Mouse (Mus musculus) mesoderm, embryonic 11.5 days (tissue): Measurements from ENCODE around the gene Adcy1.
A peak's percentile ranks its signal among the peaks of the same experiment; 100 is the strongest.

ENCODE experiments used
- DNase-seq: peaks from one replicate; pipeline ENCODE4 v3.0.0-alpha.2; 2012; ENCODE audit warnings: low read depth, low spot score

Gene Adcy1

DNA sequence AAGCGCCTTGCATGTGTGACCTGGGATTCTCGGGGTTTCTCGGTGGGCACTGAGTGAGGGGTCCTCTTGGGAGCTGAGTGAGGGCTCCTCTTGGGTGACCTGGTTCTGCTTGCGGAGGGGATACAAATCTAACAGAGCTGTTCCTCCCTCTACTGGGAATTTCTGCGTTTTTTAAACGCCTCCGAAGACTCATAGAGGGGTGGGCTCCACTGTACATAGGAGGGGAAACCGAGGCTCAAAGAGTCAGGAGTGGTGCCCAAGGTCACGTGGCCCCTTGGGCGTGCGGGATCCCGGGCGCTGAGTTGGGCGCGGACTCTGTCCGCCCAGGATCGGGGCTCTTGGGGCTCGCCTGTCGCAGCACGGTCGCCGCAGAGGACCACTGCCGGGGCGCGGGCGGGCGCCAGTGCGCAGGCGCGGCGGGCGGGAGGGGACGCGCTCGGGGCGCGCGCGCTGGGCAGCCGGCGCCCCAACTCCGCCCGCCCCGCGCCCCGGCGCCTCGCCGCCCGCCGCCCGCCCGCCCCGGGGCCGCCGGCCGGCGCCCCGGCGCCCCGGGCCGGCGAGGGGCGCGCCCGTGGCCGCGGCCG lies at the start of gene Adcy1:
Adcy1 (plus strand) TSS at position 489 of the 584 bp plus-strand sequence.
- DNase-seq: peak; percentile 40

DNA sequence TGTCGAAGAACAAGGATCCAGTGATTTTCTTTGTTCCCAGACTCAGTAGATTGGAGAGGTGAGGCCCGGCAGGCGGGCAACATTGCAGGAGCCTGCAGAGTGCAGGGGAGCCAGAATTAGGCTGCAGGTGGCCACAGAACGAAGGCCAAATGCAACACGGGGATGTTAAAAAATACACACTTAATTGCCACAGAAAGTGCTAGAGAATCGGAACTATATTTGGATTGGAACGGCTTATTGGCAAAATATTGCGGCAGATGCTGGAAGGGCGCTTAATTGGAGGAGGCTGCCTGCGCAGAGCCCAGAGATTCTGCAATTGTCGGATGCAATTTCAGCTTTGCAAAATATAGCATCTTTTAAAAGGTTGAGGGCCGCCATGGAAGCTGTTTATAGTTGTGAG lies 46.4 kb upstream of the Adcy1 start:
- DNase-seq: no peak

DNA sequence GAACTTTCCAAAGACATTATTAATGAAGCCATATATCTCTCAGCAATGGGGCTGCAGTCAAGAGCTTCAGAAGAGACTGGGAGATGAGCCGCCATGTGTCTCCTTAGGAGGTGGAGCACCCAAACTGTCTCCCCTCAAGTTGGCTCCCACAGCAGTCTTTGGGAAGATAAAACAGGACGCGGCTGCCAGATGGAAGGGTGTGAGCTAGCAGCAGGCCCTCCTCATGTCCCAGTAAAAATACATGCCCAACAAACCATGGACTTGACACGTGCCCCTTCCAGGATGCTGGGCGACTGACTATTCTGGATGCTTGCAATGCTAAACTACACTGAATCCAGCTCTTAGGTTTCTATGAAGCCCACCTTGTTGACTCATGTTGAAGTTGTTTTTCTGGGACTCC lies 45.2 kb upstream of the Adcy1 start:
- DNase-seq: no peak

DNA sequence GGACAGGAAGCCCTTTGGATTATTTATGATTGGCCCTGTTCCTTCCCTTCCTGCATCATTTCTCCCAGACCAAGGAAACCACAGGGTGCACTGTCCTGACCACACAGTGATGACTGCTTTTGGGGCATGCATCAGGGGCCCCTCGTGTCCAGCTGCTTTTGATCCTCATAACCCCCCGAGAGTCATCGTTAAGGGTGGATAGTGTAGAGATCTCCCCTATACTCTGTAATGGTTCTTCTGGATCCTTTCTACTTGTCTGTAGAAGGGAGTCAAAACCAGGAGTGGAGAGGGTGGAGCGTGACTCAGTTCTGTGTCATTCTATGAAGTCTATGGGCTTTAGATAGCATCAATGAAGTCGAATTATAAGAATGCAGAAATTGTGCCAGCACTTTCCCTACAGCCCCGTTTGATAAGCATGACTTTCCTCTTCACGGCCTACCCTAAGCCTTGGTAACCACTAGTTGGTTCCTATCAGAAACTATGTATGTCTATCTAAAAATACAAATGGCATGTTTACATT lies 44.2 kb upstream of the Adcy1 start:
- DNase-seq: no peak

DNA sequence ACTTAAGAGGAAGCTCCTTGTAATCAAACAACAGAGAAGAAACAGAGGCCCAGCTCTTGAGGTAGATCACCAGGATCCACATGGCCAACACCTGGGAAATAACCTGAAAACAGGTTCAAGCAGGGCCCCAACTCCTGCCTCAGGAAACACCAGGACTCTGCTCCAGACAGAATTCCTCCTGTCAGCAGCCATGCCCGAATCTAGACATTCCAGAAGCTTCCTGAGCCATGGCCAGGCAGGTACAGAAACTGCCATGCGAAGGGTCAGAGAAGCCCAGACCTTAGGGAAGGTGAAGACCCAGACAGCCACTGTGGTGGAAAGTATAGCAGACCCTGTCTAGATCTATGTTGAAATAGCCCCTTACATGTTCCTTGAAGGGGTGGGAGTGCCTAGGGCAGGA lies 30.2 kb upstream of the Adcy1 start:
- no peak for DNase-seq

DNA sequence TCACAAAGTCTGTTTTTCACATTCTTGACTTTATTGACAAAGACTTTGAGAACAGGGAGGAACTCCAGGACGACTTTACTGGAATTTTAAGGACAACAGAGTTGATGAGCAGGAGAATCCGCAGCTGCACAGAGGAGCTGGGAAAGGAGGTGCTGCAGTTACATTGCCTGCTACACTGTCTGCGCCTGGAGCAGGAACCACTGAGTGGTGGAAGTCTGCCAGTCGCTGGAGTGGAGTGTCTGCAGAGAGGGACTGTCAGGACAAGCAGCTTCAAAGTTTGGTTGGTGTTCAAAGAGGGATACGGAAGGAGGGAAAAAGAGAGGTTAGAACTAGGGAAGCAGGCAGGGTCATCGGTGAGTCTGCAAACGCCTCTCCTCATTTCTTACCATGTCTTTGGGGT lies 23.6 kb upstream of the Adcy1 start:
- DNase-seq: no peak

DNA sequence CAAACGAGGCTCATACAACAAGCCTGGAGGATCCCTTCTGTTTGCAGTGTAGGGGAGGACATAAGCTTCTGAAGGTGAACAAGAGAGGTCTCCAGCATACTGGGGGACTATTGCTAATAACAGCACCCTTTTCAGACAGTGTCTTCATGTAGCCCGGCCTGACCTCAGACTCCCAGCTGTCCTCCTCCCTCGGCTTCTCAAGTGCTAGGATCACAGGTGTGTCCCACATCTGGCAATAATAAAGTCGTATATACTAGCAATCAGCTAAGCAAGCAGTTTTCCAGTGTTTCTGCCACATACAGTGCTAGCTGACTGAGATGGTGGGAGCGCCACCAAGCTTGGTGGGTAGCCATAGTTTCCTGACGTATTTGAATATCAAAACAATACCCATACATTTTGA lies 22.5 kb upstream of the Adcy1 start:
- no peak for DNase-seq

DNA sequence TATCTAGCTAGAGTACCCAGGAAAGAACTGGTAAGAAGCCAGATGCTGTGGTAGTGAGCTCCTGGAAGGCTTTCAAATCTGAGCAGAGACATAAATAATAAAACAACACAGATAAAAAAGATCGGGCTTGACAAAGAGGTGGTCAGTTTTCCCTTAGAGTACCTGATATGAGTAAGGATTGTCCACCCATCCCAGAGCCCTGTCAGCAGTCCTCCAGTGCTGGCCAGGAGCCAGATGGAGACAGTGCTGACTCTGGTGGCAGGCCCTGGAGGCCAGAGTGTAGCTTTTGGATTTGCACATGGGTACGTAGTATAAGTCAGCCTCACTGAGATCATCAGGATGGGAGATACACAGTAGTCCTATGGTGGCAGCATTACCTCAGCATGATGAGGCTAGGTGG lies 16.1 kb upstream of the Adcy1 start:
- DNase-seq: no peak

DNA sequence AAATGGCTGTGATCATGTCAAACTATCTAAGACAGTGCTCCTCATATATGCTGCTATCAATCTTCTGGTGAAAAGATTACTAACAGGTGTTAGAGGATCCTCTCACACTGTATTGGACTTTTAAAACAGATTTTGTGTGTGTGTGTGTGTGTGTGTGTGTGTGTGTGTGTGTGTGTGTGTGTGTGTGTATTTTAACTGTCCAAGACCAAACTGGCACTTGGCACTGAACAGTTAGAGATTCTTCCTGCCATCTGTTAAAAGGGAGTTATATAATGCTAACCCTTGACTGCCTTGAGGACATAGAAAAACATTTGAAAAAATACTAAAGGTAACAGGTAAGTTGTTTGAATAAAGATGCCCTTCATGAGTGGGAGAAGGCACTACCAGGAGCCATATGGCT lies 15.7 kb upstream of the Adcy1 start:
- DNase-seq: no peak

DNA sequence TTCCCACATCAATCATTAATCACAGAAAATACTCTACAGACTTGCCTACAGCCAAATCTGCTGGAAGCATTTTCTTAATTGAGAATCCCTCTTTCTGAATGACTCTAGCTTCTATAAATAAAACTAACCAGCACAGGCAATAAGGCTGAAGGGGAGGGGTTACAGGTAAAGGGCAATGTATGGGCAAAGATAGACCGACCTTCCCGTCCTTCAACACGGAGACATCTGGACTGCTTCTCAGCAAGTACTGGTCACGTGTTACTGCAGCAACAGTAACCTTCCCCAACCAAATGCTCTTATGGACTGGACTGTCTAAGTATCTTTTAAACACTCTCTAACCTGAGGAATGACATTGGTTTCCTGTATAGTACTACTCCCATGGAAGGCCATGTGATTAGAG lies 9.6 kb upstream of the Adcy1 start:
- DNase-seq: no peak

DNA sequence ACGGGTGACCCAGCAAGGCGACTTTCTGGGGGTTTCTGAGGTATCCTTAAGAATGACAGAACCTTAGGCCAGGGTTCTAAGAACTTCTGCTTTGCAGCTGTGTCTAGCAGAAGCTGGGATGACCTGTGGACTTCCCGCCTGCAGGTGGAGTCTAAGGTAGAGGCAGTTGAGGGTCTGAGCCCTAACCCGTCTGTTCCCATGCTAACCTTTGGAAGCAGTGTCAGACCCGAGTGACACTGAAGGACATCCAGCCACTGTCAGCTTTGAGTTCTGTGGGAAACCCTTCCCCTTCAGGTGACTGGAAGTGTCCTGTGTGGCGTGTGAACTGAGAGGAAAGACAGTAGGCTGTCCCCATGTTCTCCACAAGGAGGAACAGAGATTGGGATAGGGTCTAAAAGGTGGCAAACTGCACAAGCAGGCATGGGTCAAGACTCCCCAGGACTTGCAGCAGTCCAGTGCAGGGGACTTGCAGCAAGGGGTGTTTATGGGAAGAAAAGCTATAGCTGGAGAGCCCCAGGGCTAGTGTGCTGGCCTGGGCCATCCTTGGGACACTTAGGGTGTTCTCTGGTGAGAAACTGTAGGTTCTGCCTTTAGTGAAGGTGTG lies 8.5 kb upstream of the Adcy1 start:
- no peak for DNase-seq

DNA sequence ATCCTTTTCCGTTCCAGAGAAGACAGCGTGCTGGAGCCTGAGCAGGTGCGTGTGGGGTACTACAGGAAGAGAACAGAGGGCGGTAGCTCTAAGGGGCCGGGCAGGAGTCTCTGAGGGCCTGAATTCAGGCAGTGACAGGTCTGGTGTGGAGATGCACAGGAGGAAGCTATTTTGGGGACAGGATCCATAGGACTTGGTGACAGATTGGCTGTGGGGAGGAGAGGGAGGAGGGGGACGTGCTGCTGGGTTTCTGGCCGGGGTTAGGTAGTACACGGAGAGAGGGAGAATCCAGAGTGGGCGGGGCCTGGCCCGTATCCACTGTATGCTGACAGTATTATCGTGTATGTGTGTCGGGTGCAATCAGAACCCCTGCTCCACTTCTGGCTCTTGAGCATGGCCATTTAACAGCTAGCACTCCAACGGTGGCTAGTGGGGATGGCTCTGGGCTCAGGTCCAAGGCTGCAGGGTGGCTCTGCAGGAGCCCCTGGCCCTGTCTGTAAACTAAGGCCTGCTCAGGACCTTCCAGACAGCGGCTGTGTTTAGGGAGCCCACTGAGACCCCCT lies 7.8 kb upstream of the Adcy1 start:
- no peak for DNase-seq

DNA sequence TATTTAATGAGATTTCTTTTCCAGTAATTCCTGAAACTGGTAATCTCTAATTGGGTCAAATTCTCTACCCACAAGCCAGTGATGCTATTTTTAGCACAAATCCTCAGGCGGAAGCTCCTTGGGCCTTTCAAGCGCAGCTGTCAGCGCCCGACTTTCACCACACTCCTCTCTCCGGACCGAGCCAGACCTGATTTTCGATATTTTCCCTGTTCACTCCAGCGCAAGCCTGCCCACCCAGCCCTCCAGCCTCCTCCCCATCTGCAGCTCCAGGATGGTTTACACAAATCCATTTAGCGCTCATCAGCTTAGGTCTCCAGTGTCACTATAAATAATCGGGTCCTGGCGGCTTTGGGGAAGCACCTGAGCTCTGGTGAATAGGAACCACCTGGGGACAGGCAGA lies 7.2 kb upstream of the Adcy1 start:
- no peak for DNase-seq

DNA sequence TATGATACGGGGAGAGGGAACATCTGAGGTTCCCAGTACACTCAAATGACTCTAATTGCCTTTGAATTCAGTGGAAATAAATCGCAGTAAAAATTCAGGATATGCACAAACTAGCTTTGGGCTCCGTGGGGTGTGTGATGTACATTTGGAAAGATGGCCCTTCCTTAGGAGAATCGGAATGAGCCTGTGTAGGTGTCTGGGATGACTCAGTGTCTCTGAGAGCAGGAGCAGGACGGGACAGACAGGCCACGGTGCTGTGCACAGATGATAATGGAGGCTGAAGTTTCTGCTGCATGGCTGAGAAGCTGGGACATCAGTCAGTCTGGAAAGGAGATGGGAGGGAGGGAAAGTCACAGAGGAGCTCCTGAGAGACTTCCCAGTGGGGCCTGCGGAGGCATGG lies 5.5 kb upstream of the Adcy1 start:
- no peak for DNase-seq

DNA sequence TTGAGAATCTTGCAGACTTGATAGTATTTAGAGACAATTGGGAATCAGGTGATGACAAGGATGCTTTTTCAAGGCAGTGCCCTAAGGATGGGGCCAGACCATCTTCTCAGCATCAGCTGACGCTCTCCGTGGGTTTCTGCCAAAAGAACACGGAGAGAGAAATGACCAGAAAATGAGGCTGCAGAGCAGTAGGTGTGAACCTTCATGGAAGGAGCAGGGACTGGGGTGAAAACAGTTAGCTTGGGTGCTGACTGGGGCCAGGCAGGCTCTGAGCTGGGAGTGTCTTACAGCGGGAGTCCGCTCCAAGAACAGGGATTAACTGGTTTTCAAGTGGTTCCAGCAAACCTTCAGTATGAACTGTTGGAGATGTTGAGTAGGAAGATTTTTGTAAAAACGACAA lies 1.3 kb upstream of the Adcy1 start:
- DNase-seq: no peak

DNA sequence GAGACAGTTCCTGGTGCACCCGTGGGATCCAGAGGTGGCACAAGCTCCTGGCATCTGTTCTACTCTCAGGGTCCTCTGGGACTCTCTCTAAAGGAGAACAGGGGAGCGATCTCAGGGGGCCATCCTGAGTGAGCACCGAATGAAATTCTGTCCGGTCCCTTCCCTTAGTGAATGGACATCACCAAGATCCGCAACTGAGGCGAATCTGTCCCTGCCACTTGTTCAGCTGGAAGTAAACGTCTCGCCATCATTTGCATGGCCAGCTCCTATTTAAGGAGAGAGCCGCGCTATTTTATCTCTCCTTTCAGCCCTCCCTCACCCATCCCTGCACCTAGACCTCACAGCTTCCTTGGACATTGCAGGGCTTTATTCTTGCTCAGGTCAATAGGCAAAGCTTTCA lies 723 bp upstream of the Adcy1 start:
- no peak for DNase-seq

DNA sequence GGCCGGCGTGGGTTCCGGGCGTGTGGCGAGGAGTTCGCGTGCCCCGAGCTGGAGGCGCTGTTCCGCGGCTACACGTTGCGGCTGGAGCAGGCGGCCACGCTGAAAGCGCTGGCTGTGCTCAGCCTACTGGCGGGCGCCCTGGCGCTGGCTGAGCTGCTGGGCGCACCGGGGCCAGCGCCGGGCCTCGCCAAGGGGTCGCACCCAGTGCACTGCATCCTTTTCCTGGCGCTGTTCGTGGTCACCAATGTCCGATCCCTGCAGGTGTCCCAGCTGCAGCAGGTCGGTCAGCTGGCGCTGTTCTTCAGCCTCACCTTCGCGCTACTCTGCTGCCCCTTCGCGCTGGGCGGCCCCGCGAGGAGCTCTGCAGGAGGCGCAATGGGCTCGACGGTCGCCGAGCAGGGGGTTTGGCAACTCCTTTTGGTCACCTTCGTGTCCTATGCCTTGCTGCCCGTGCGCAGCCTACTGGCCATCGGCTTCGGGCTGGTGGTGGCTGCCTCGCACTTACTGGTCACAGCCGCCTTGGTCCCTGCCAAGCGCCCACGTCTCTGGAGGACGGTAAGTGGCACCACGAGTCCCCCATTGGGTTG lies 485 bp downstream of the Adcy1 start:
- DNase-seq: peak; percentile 40

DNA sequence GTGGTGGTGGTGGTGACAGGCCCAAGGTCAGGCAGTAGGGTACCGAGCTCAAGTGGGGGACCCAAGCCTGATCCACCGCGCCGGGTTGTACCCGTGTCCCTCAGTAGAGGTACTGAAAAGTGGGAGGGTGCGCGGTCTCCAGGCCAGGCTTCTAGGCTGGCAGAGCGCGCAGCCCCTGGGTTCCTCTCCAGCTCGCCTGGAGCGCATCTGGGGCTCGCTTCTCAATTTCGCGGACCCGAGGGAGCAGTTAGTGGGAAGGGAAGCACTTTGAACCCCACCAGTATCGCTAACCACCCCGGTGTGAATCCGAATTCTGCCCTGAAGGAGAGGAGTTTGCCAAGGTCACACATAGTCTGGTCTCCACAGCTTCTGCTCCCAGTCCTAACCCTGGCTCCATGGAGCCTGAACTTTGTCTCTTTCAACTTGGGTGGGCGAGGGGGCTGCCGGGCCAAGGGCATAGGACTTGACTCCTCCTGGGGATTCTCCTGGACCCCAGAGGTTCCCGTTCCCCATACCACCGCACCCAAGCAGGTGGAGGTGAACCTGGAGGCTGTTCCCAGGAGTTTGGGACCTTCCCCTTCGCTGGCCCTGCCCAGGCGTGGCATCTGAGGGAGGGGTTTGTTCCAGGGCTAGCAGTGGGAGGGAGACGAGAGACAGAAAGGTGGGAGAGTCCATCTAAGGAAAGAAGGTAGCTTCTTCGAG lies 1.3 kb downstream of the Adcy1 start:
- DNase-seq: no peak

DNA sequence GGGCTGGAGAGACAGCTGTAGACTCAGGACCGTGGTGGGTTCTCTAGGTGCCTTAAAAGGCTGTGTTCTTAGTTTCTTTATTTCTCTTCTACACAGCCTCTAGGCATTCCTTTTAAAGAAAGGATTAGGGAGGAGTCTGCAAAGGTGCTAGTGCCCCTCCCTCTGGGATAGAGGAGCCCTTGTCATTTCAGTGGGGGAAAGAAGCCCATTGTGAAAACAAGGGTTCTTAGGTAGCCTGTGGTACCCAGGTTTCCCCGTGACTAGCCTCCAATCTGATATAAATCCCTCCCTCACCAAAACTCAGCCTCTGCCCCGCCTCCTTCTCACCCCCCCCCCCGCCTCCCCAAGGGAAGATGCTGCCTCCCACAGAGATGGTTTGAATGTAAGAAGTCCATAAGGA lies 2.1 kb downstream of the Adcy1 start:
- DNase-seq: no peak

DNA sequence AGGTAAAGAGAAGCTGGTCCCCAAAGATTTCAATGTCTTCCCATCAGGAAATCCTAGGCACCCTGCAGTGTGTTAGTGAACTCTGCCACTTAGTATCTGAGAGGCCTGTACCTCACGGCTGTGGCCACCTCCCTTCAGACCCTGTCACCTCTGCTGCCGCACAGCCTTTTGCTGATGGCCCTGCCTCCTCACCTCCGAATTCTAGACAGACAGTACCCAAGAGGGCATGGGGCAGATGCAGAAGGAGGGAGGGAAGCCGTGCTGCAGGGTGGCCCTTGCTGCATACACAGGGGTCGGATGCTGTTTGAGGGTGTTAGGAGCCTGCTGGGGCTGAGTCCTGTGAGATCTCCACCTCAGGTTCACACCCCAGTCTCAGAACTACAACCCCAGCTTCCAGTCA lies 2.6 kb downstream of the Adcy1 start:
- no peak for DNase-seq

DNA sequence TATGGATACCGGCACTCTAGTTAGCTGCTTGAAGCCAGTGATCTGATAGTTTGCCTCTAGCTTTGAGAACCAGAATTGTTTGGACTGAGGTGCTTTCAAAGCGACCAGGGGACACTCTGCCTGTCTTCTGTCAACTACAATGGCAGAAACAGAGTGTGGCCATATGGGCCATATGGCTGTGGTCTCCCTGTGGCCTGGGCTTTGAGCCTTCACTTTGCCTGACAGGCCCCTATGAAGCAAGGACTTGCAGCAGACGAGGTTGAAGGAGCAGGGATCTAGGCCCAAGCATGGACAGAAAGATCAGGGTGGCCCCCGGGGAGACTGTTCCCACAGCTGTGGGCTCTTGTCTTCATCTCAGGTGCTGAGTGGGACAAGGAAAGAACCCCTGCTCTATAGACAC lies 4.0 kb downstream of the Adcy1 start:
- no peak for DNase-seq

DNA sequence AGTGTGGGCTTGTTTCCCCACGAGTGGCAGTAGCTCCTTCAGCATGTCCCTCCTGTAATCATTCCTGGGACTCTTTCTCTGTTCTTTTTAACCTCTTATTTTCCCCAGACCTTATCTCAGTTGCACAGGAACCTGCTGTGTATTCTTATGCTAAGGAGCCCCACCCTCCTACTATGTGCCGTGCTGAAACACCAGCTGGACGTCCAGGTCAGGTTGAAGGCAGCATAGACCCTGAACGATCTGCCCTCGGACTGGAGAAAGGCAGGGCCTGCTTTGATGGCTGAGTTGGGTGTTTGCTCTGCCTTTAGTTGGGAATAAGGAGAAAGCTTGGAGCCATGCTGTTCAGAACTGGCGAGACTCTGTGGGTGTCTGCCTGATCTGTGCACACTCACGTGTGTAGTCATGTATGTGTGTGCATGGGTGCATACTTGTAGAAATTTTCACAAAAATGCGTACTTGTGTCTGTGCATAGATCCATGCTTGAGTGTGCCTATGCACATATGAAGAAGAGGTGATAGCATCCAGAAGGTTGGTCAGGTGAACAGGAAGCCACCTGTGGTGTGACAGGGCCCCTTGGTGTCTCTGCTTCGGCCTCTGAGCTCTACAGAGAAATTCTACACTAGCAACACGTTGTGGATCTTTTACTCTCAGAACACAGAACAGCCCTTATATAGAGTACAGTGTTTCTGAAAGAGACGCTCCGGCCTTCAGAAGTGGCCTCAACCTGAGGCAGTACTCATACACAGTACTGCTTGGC lies 5.4 kb downstream of the Adcy1 start:
- no peak for DNase-seq
